Mouse (Mus musculus) embryonic facial prominence, embryonic 14.5 days (tissue): ENCODE measurements around the gene Vmn1r170. TPM values are rescaled to one million over a fixed set of nuclear protein-coding genes. Genes with fewer than 3 reads are reported as not detected.
"Not testable (repeated sequence)": the region's sequence is repeated elsewhere in the genome, so short reads cannot be mapped to it uniquely, and the experiment has no call there.

Experiments
- ATAC-seq: fragments of 200-750 bp; cut with Nextera tagmentation; 2 replicates; pipeline ENCODE4 v1.8.0; 2017; ENCODE audit warnings: low read depth, moderate number of reproducible peaks, moderate TSS enrichment
- DNase-seq: peaks from one replicate; pipeline ENCODE4 v3.0.0-alpha.2; 2015; ENCODE audit warnings: low spot score
- H3K27ac ChIP-seq: fragments of 300-500 bp; sonication (generic); replicated peaks from 2 replicates; pipeline ENCODE4 v1.5.1; 2014; ENCODE audit warnings: low read depth, mild to moderate bottlenecking, low read length, moderate library complexity
- H3K27me3 ChIP-seq: fragments of 300-500 bp; sonication (generic); replicated peaks from 2 replicates; pipeline ENCODE4 v1.6.1; 2014; ENCODE audit warnings: low read length; ENCODE audit not compliant: control insufficient read depth, insufficient read depth
- H3K36me3 ChIP-seq: fragments of 300-500 bp; sonication (generic); 2 replicates; pipeline ENCODE4 v1.6.1; 2014; ENCODE audit warnings: low read length, mixed read lengths; ENCODE audit not compliant: control insufficient read depth, insufficient read depth
- H3K4me1 ChIP-seq: fragments of 300-500 bp; sonication (generic); 2 replicates; pipeline ENCODE4 v1.6.1; 2014; ENCODE audit warnings: antibody characterized with exemption, low read length; ENCODE audit not compliant: control insufficient read depth, insufficient read depth
- H3K4me2 ChIP-seq: fragments of 300-500 bp; sonication (generic); 2 replicates; pipeline ENCODE4 v1.6.1; 2014; ENCODE audit warnings: low read depth, mild to moderate bottlenecking, low read length, moderate library complexity, mixed read lengths
- H3K4me3 ChIP-seq: fragments of 300-500 bp; sonication (generic); 2 replicates; pipeline ENCODE4 v1.5.1; 2014; ENCODE audit warnings: low read depth, mild to moderate bottlenecking, low read length
- H3K9ac ChIP-seq: fragments of 300-500 bp; sonication (generic); 2 replicates; pipeline ENCODE4 v1.6.1; 2014; ENCODE audit warnings: low read depth, mild to moderate bottlenecking, low read length, moderate library complexity, mixed read lengths
- H3K9me3 ChIP-seq: fragments of 300-500 bp; sonication (generic); 2 replicates; pipeline ENCODE4 v1.6.1; 2016; ENCODE audit warnings: low read length; ENCODE audit not compliant: control insufficient read depth
- WGBS: fragments of 180-500 bp; shearing (Covaris S2); extraction: QIAGEN DNeasy Blood & Tissue Kit; methylation state at CpG from one replicate; pipeline ENCODE4 v1.1.7; 2014; 5-methylcytosine and 5-hydroxymethylcytosine counted together
- polyA plus RNA-seq: library from polyadenylated mRNA; unstranded; fragments of >200 nt; fragmentation: Nextera tagmentation; extraction: Ambion mirVana; gene quantifications from 2 replicates; pipeline ENCODE4 v1.2.1, GENCODE M21; 2014

The Vmn1r170 gene
- polyA plus RNA-seq = not detected in 2 replicates

GRCm38 (mm10) chr7:23605875-23606274, at the start of gene Vmn1r170:
Vmn1r170 (plus strand) TSS chr7:23606175.
- H3K27ac ChIP-seq, H3K4me1 ChIP-seq, DNase-seq, ATAC-seq, H3K9ac ChIP-seq, H3K4me2 ChIP-seq, H3K4me3 ChIP-seq, H3K36me3 ChIP-seq, H3K9me3 ChIP-seq, H3K27me3 ChIP-seq: not testable (repeated sequence)
- 27% methylated on average over 1 of the region's 1 CpGs for WGBS

GRCm38 (mm10) chr7:23575226-23575625, 30.7 kb upstream of the Vmn1r170 start, which contains the start of gene Vmn1r169:
Vmn1r169 (plus strand) TSS chr7:23575526.
- H3K4me3 ChIP-seq, DNase-seq, H3K27me3 ChIP-seq, H3K4me2 ChIP-seq, H3K27ac ChIP-seq, H3K9me3 ChIP-seq, ATAC-seq, H3K36me3 ChIP-seq, H3K4me1 ChIP-seq, H3K9ac ChIP-seq: not testable (repeated sequence)
- WGBS = 74% methylated on average over 1 of the region's 2 CpGs

GRCm38 (mm10) chr7:23630422-23630821, 24.4 kb downstream of the Vmn1r170 start, which contains the start of gene Vmn1r171:
Vmn1r171 (plus strand) TSS chr7:23630722.
- Histone ChIP-seq H3K27ac (no peak within 1 kb of the TSS), H3K36me3 (no peaks in the 10 kb centered on the region), H3K9me3 (0 out of 2 replicates have a peak, but pooled peaks cover 5% of the 10 kb centered on the region), H3K27me3 (no peaks in the 10 kb centered on the region), H3K4me2 (no peak within 1 kb of the TSS), H3K9ac (no peak within 1 kb of the TSS), H3K4me1 (no peaks in the 10 kb centered on the region), H3K4me3 (no peak within 1 kb of the TSS)
- DNase-seq = no peak
- no peak for ATAC-seq

Other genes starting within 250 kb of the Vmn1r170 start
- 0.10 and 0.16 TPM in 2 replicates for gene Nlrp5, start 220.3 kb upstream of the Vmn1r170 start, polyA plus RNA-seq
- gene Vmn1r167, start 99.0 kb upstream of the Vmn1r170 start, polyA plus RNA-seq = not detected in 2 replicates
- not detected in 2 replicates for gene Vmn1r168, start 66.4 kb upstream of the Vmn1r170 start, polyA plus RNA-seq
- not detected in 2 replicates for gene Vmn1r169, start 30.6 kb upstream of the Vmn1r170 start, polyA plus RNA-seq
- not detected in 2 replicates for gene Vmn1r171, start 24.5 kb downstream of the Vmn1r170 start, polyA plus RNA-seq
- gene Vmn1r172, start 52.1 kb downstream of the Vmn1r170 start, polyA plus RNA-seq = not detected in 2 replicates
- gene Vmn1r173, start 94.5 kb downstream of the Vmn1r170 start, polyA plus RNA-seq = not detected in 2 replicates
- not detected in 2 replicates for gene Vmn1r174, start 146.1 kb downstream of the Vmn1r170 start, polyA plus RNA-seq
- gene Vmn1r175, start 204.5 kb downstream of the Vmn1r170 start, polyA plus RNA-seq = not detected in 2 replicates
- gene Vmn1r176, start 231.2 kb downstream of the Vmn1r170 start, polyA plus RNA-seq = not detected in 2 replicates